Mouse (Mus musculus) MEL (cell line): ENCODE measurements around the gene Txn2. TPM values are rescaled to one million over a fixed set of nuclear protein-coding genes. Genes with fewer than 3 reads are reported as not detected.

Experiments used
- DNase-seq: peaks from one replicate; pipeline ENCODE4 v3.0.0; 2011; ENCODE audit warnings: low read depth, low spot score
- H3K27ac ChIP-seq: 2 replicates; pipeline ENCODE4 v1.5.1; 2012; ENCODE audit warnings: low read depth, mild to moderate bottlenecking, control low read depth, low read length, moderate library complexity; ENCODE audit not compliant: control insufficient read depth
- H3K27me3 ChIP-seq, 2 experiments: fragments of 150-350 bp in 1 of 2; sonication (generic) in 1 of 2; 2 replicates each; pipeline ENCODE4 v1.6.1; 2012; ENCODE audit warnings: low read length in 2 of 2, mild to moderate bottlenecking in 2 of 2, improper control_type of control experiment in 1 of 2, moderate library complexity in 1 of 2; ENCODE audit not compliant: insufficient read depth in 2 of 2, control insufficient read depth in 1 of 2
- H3K36me3 ChIP-seq, 2 experiments: 2 replicates each; pipeline ENCODE4 v1.6.1; 2012 to 2014; ENCODE audit warnings: low read length in 2 of 2, improper control_type of control experiment in 1 of 2, inconsistent platforms in 1 of 2, mild to moderate bottlenecking in 1 of 2; ENCODE audit not compliant: insufficient read depth in 2 of 2, control insufficient read depth in 1 of 2
- H3K4me1 ChIP-seq, 2 experiments: fragments of 150-350 bp in 1 of 2; sonication (generic) in 1 of 2; 2 replicates each; pipeline ENCODE4 v1.6.1; 2012; ENCODE audit warnings: low read length in 2 of 2, improper control_type of control experiment in 1 of 2, mild to moderate bottlenecking in 1 of 2; ENCODE audit not compliant: insufficient read depth in 2 of 2, control insufficient read depth in 1 of 2
- H3K4me3 ChIP-seq, 2 experiments: fragments of 150-350 bp in 1 of 2; sonication (generic) in 1 of 2; 2 replicates each; pipeline ENCODE4 v1.5.1; 2012; ENCODE audit warnings: low read depth in 2 of 2, low read length in 2 of 2, mild to moderate bottlenecking in 2 of 2, moderate library complexity in 2 of 2, control low read depth in 1 of 2, improper control_type of control experiment in 1 of 2; ENCODE audit not compliant: control insufficient read depth in 1 of 2, insufficient read depth in 1 of 2
- H3K79me2 ChIP-seq: 2 replicates; pipeline ENCODE4 v1.6.1; 2012; ENCODE audit warnings: mild to moderate bottlenecking, low read length, moderate library complexity; ENCODE audit not compliant: control insufficient read depth, poor library complexity, insufficient read depth
- H3K9ac ChIP-seq: 2 replicates; pipeline ENCODE4 v1.6.1; 2012; ENCODE audit warnings: low read depth, mild to moderate bottlenecking, control low read depth, low read length, moderate library complexity; ENCODE audit not compliant: control insufficient read depth, poor library complexity, severe bottlenecking
- H3K9me3 ChIP-seq: fragments of 150-350 bp; sonication (generic); replicated peaks from 2 replicates; pipeline ENCODE4 v1.6.1; 2012; ENCODE audit warnings: mild to moderate bottlenecking, low read length, improper control_type of control experiment, moderate library complexity; ENCODE audit not compliant: insufficient read depth
- CHD1 ChIP-seq: IDR thresholded peaks from 2 replicates; pipeline ENCODE4 v1.6.1; 2012; ENCODE audit warnings: low read depth, mild to moderate bottlenecking, inconsistent platforms, low read length, improper control_type of control experiment
- CHD2 ChIP-seq: IDR thresholded peaks from 2 replicates; pipeline ENCODE4 v1.6.1; 2011; ENCODE audit warnings: low read length, improper control_type of control experiment
- E2F4 ChIP-seq: IDR thresholded peaks from 2 replicates; pipeline ENCODE4 v1.6.1; 2011; ENCODE audit warnings: low read depth, low read length, improper control_type of control experiment, borderline replicate concordance
- ELF1 ChIP-seq: IDR thresholded peaks from 2 replicates; pipeline ENCODE4 v1.6.1; 2014; ENCODE audit warnings: low read depth, mild to moderate bottlenecking, inconsistent platforms, low read length, improper control_type of control experiment, moderate library complexity
- EP300 ChIP-seq, 2 experiments: IDR thresholded peaks; 2 replicates each; pipeline ENCODE4 v1.6.1; 2011; ENCODE audit warnings: improper control_type of control experiment in 2 of 2, low read length in 2 of 2, low read depth in 1 of 2, mild to moderate bottlenecking in 1 of 2
- ETS1 ChIP-seq: IDR thresholded peaks from 2 replicates; pipeline ENCODE4 v1.6.1; 2012; ENCODE audit warnings: low read depth, mild to moderate bottlenecking, inconsistent platforms, low read length, improper control_type of control experiment, moderate library complexity
- GABPA ChIP-seq: IDR thresholded peaks from 2 replicates; pipeline ENCODE4 v1.6.1; 2012; ENCODE audit warnings: low read depth, mild to moderate bottlenecking, inconsistent platforms, low read length, improper control_type of control experiment, moderate library complexity
- GATA1 ChIP-seq: IDR thresholded peaks from 2 replicates; pipeline ENCODE4 v1.6.1; 2011; ENCODE audit warnings: low read depth, low read length, improper control_type of control experiment
- HCFC1 ChIP-seq: IDR thresholded peaks from 2 replicates; pipeline ENCODE4 v1.6.1; 2012; ENCODE audit warnings: low read depth, mild to moderate bottlenecking, inconsistent platforms, low read length, improper control_type of control experiment, moderate library complexity
- JUND ChIP-seq: IDR thresholded peaks from 2 replicates; pipeline ENCODE4 v1.6.1; 2011; ENCODE audit warnings: low read depth, mild to moderate bottlenecking, improper control_type of control experiment, low read length
- MAFK ChIP-seq: IDR thresholded peaks from 2 replicates; pipeline ENCODE4 v1.6.1; 2011; ENCODE audit warnings: low read depth, mild to moderate bottlenecking, low read length, improper control_type of control experiment, borderline replicate concordance
- MAX ChIP-seq: IDR thresholded peaks from 2 replicates; pipeline ENCODE4 v1.6.1; 2011; ENCODE audit warnings: low read length, improper control_type of control experiment
- MAZ ChIP-seq: IDR thresholded peaks from 2 replicates; pipeline ENCODE4 v1.6.1; 2012; ENCODE audit warnings: low read depth, mild to moderate bottlenecking, inconsistent platforms, low read length, improper control_type of control experiment
- MEF2A ChIP-seq: IDR thresholded peaks from 2 replicates; pipeline ENCODE4 v1.6.1; 2014; ENCODE audit warnings: low read depth, mild to moderate bottlenecking, inconsistent platforms, low read length, improper control_type of control experiment; ENCODE audit not compliant: poor library complexity, insufficient replicate concordance, severe bottlenecking; ENCODE audit errors: extremely low read depth
- MXI1 ChIP-seq: IDR thresholded peaks from 2 replicates; pipeline ENCODE4 v1.6.1; 2011; ENCODE audit warnings: mild to moderate bottlenecking, low read depth, low read length, improper control_type of control experiment
- MYB ChIP-seq: IDR thresholded peaks from 2 replicates; pipeline ENCODE4 v1.6.1; 2011; ENCODE audit warnings: mild to moderate bottlenecking, low read depth, low read length, improper control_type of control experiment
- NELFE ChIP-seq: IDR thresholded peaks from 2 replicates; pipeline ENCODE4 v1.6.1; 2011; ENCODE audit warnings: low read depth, low read length, improper control_type of control experiment
- NRF1 ChIP-seq: IDR thresholded peaks from 2 replicates; pipeline ENCODE4 v1.6.1; 2014; ENCODE audit warnings: low read depth, mild to moderate bottlenecking, inconsistent platforms, low read length, improper control_type of control experiment, moderate library complexity; ENCODE audit not compliant: poor library complexity, insufficient read depth, severe bottlenecking
- RAD21 ChIP-seq: IDR thresholded peaks from 2 replicates; pipeline ENCODE4 v1.6.1; 2011; ENCODE audit warnings: mild to moderate bottlenecking, low read depth, low read length, improper control_type of control experiment
- RCOR1 ChIP-seq: IDR thresholded peaks from 2 replicates; pipeline ENCODE4 v1.6.1; 2012; ENCODE audit warnings: low read depth, mild to moderate bottlenecking, inconsistent platforms, low read length, improper control_type of control experiment
- SIN3A ChIP-seq: IDR thresholded peaks from 2 replicates; pipeline ENCODE4 v1.6.1; 2012; ENCODE audit warnings: low read length, improper control_type of control experiment, inconsistent platforms
- SMC3 ChIP-seq: IDR thresholded peaks from 2 replicates; pipeline ENCODE4 v1.6.1; 2011; ENCODE audit warnings: low read depth, low read length, improper control_type of control experiment
- TAL1 ChIP-seq: IDR thresholded peaks from 2 replicates; pipeline ENCODE4 v1.6.1; 2012; ENCODE audit warnings: mild to moderate bottlenecking, inconsistent platforms, low read length, moderate library complexity, mixed read lengths
- TBP ChIP-seq: IDR thresholded peaks from 2 replicates; pipeline ENCODE4 v1.8.0; 2011; ENCODE audit warnings: low read depth, low read length, improper control_type of control experiment
- TCF12 ChIP-seq: IDR thresholded peaks from 2 replicates; pipeline ENCODE4 v1.6.1; 2014; ENCODE audit warnings: low read depth, mild to moderate bottlenecking, inconsistent platforms, low read length, improper control_type of control experiment, moderate library complexity
- USF2 ChIP-seq, 2 experiments: IDR thresholded peaks; 2 replicates each; pipeline ENCODE4 v1.6.1; 2011 to 2012; ENCODE audit warnings: improper control_type of control experiment in 2 of 2, low read length in 2 of 2, borderline replicate concordance in 1 of 2, inconsistent platforms in 1 of 2, low read depth in 1 of 2, mild to moderate bottlenecking in 1 of 2; ENCODE audit not compliant: insufficient read depth in 1 of 2
- ZKSCAN1 ChIP-seq: IDR thresholded peaks from 2 replicates; pipeline ENCODE4 v1.6.1; 2012; ENCODE audit warnings: low read depth, mild to moderate bottlenecking, inconsistent platforms, low read length, improper control_type of control experiment, moderate library complexity
- ZMIZ1 ChIP-seq: IDR thresholded peaks from 2 replicates; pipeline ENCODE4 v1.6.1; 2012; ENCODE audit warnings: low read depth, mild to moderate bottlenecking, inconsistent platforms, low read length, improper control_type of control experiment, moderate library complexity
- ZNF384 ChIP-seq: IDR thresholded peaks from 2 replicates; pipeline ENCODE4 v1.6.1; 2012; ENCODE audit warnings: low read depth, mild to moderate bottlenecking, inconsistent platforms, low read length, improper control_type of control experiment
- polyA plus RNA-seq, 2 experiments: library from polyadenylated mRNA; stranded (reverse) in 1 of 2; unstranded in 1 of 2; fragments of >175 nt in 1 of 2; fragments of >200 nt in 1 of 2; gene quantifications; 2 replicates each; pipeline versions ENCODE4 v1.2.1 to v1.2.4; 2012; ENCODE audit warnings: low replicate concordance in 2 of 2, low read depth in 1 of 2; ENCODE audit not compliant: insufficient read length in 2 of 2, insufficient read depth in 1 of 2, missing spikeins in 1 of 2
- total RNA-seq: library from RNA; depleted of rRNA; stranded (reverse); fragments of 300-350 nt; gene quantifications from 2 replicates; pipeline ENCODE4 v1.2.3, GENCODE M21; 2012

Gene Txn2
- total and polyA plus RNA-seq, 3 experiments, result 114 to 416 (median 207) TPM

DNA sequence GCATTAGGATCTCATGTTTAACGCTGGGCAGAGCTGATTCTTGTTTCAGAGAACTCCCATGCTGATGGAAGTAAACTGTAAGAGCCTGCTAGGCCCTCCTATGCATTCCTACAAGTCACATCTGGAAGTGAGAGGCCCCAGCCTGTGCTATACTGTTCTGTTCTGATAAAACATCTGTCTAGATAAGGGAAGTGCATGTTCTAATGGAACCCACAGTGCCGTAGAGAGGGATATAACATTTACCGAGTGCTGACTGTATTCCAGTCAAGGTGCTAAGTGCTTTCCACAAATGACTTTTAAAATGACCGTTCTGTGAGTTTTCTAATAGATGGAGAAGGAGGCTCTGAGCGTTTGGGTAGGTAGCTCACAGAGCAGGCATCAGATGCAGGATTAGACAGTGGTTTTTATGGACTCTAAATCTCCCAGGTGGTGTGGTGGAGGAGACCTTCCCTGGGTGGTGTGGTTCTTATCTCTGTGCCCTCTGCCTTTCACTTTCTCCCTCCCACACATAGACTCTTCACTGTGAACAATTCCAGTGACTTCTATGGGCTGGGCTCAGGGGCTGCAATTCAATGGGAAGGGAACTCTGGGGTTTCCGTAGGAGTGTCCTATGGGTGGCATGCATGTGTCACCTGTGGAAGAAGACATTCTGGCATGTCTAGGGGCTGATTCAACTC, 45.5 kb upstream of the Txn2 start (continued):
- TF ChIP-seq MAFK, result no peak
- TF ChIP-seq ZMIZ1, result no peak
- 0 out of 2 replicates have a peak, but pooled peaks have one; percentile 17 for TF ChIP-seq TBP
- no peak for TF ChIP-seq JUND
- no peak for TF ChIP-seq MYB
- TF ChIP-seq GABPA, result no peak
- no peak for TF ChIP-seq ZNF384
- no peak for TF ChIP-seq MEF2A
- TF ChIP-seq MXI1, result 0 out of 2 replicates have a peak, but pooled peaks have one; percentile 17
- TF ChIP-seq MAZ, result no peak
- no peak; the same call in 1 of the 2 replicates for TF ChIP-seq RCOR1
- no peak for TF ChIP-seq ELF1
- TF ChIP-seq SMC3, result no peak
- no peak for TF ChIP-seq RAD21
- no peak for TF ChIP-seq CHD2
- peak; percentile 54 for TF ChIP-seq TAL1
- TF ChIP-seq, all 39 proteins: peak for 10

GRCm38 (mm10) chr15:77970470-77971292, 41.9 kb upstream of the Txn2 start, which contains the start of gene Eif3d:
Gene Eif3d, minus strand, starts transcription at chr15:77970813.
- Histone ChIP-seq H3K27me3 (no peaks in the 10 kb centered on the region), H3K4me1 (peaks cover 5 to 39% of the 10 kb centered on the region in 2 experiments), H3K27ac (peak within 1 kb of the TSS; percentile 99), H3K4me3 (peak within 1 kb of the TSS; percentile 81 to 88), H3K9me3 (no peaks in the 10 kb centered on the region), H3K9ac (peak within 1 kb of the TSS; percentile 98), H3K36me3 (peaks cover 14 to 38% of the 10 kb centered on the region in 2 experiments), H3K79me2 (peaks cover 32% of the 10 kb centered on the region)
- peak; percentile 96 for DNase-seq
- TF ChIP-seq ZNF384 (peak; percentile 99), ETS1 (peak; percentile 63; the same call in 1 of the 2 replicates), MAX (peak; percentile 89), JUND (no peak), GABPA (peak; percentile 54; the same call in 1 of the 2 replicates), TCF12 (peak; percentile 78), MEF2A (0 out of 2 replicates have a peak, but pooled peaks have one; percentile 28), GATA1 (peak; percentile 74), SIN3A (peak; percentile 83), CHD1 (no peak), MAFK (peak; percentile 88), E2F4 (peak; percentile 74; the same call in 1 of the 2 replicates), ZKSCAN1 (no peak; the same call in 1 of the 2 replicates), TBP (peak; percentile 77), NRF1 (peak; percentile 82), TAL1 (no peak), ELF1 (peak; percentile 96), USF2 (IDR thresholded peaks at IDR 0.05; ENCODE audit: borderline replicate concordance in 1 of 2, insufficient read depth in 1 of 2, low read depth in 1 of 2, low read length in 2 of 2) (no peak), NELFE (peak; percentile 83), SMC3 (no peak), HCFC1 (peak; percentile 94), EP300 (IDR thresholded peaks at IDR 0.05; ENCODE audit: low read depth in 1 of 2, low read length in 2 of 2) (peak in 1 of 2 experiments; percentile 26; a peak in 2 of 4 replicates), MXI1 (peak; percentile 68)
